Mouse (Mus musculus): Measurements from ENCODE around the gene Rasip1. TPM values are rescaled to one million over a fixed set of nuclear protein-coding genes. Genes with fewer than 3 reads are reported as not detected.

Gene Rasip1
- polyA plus RNA-seq, 1 experiment from 2014 or later = 16.7 TPM

DNA sequence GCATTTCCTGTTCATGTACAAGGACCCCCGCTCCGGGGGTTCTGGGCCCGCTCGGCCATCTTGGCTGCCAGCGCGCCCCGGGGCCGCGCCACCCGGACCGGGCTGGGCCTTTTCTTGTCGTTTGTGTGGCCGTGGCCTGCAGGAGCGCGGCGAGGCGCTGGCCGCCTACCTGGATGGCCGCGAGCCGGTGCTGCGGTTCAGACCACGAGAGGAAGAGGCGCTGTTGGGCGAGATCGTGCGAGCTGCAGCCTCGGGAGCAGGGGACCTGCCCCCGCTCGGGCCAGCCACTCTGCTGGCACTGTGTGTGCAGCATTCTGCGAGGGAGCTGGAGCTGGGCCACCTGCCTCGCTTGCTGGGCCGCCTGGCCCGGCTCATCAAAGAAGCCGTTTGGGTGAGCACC, 5.2 kb downstream of the Rasip1 start:
- H3K27me3 ChIP-seq (replicated peaks; ENCODE audit: control insufficient read depth, insufficient read depth, low read length) = 0 out of 2 replicates have a peak, but pooled peaks cover 2% of the 10 kb centered on the region
- ATAC-seq = no peak
- H3K9me3 ChIP-seq (ENCODE audit: control insufficient read depth, low read length) = no peaks in the 10 kb centered on the region
- H3K36me3 ChIP-seq (ENCODE audit: control insufficient read depth, insufficient read depth, low read length) = peaks cover 7% of the 10 kb centered on the region
- peak overlapping the region; percentile 53 for H3K4me2 ChIP-seq (ENCODE audit: low read length)
- peak overlapping the region; percentile 22 for H3K4me3 ChIP-seq (ENCODE audit: low read length)
- H3K9ac ChIP-seq (ENCODE audit: low read depth, low read length) = peak overlapping the region; percentile 54
- peaks cover 9% of the 10 kb centered on the region for H3K4me1 ChIP-seq (ENCODE audit: control insufficient read depth, insufficient read depth, low read depth, low read length)
- 18% methylated on average over 35 of the region's 35 CpGs for WGBS
- H3K27ac ChIP-seq (ENCODE audit: low read depth, low read length) = no peak overlapping the region

DNA sequence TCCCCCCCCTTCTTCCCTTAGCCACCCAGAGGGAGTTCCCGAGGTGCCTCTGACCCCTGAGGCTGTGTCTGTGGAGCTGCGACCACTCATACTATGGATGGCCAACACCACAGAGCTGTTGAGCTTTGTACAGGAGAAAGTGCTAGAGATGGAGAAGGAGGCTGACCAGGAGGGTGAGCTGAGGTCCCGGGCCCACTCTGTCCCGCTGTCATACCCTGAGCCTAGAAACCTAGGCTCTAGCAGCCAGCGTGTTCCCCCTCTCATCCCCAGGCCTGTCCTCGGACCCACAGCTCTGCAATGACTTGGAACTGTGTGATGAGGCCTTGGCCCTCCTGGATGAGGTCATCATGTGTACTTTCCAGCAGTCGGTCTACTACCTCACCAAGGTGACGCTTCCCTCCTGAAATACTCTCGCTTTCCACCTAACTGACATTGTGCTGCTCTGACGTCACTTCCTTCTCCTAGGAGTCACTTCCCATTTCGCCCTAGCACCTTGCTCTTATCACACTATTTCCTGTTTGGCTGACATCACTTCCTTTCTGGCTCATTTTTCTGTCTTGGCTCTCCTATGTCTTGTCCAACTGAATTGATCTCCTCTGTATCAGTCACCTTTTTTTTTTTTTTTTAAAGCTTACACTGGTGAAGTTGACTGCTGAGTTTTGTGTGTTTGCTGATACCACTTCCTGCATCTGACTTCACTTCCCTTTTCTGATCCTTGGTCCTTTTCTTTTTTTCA, 7.8 kb downstream of the Rasip1 start:
- Histone ChIP-seq H3K4me3 (ENCODE audit: low read length) (no peak overlapping the region), H3K36me3 (ENCODE audit: control insufficient read depth, insufficient read depth, low read length) (peaks cover 7% of the 10 kb centered on the region), H3K4me1 (ENCODE audit: control insufficient read depth, insufficient read depth, low read depth, low read length) (peaks cover 11% of the 10 kb centered on the region), H3K9me3 (ENCODE audit: control insufficient read depth, low read length) (no peaks in the 10 kb centered on the region), H3K9ac (ENCODE audit: low read depth, low read length) (no peak overlapping the region), H3K27ac (ENCODE audit: low read depth, low read length) (no peak overlapping the region), H3K4me2 (ENCODE audit: low read length) (no peak overlapping the region), H3K27me3 (replicated peaks; ENCODE audit: control insufficient read depth, insufficient read depth, low read length) (0 out of 2 replicates have a peak, but pooled peaks cover 2% of the 10 kb centered on the region)
- ATAC-seq = no peak
- WGBS = 88% methylated on average over 11 of the region's 11 CpGs

DNA sequence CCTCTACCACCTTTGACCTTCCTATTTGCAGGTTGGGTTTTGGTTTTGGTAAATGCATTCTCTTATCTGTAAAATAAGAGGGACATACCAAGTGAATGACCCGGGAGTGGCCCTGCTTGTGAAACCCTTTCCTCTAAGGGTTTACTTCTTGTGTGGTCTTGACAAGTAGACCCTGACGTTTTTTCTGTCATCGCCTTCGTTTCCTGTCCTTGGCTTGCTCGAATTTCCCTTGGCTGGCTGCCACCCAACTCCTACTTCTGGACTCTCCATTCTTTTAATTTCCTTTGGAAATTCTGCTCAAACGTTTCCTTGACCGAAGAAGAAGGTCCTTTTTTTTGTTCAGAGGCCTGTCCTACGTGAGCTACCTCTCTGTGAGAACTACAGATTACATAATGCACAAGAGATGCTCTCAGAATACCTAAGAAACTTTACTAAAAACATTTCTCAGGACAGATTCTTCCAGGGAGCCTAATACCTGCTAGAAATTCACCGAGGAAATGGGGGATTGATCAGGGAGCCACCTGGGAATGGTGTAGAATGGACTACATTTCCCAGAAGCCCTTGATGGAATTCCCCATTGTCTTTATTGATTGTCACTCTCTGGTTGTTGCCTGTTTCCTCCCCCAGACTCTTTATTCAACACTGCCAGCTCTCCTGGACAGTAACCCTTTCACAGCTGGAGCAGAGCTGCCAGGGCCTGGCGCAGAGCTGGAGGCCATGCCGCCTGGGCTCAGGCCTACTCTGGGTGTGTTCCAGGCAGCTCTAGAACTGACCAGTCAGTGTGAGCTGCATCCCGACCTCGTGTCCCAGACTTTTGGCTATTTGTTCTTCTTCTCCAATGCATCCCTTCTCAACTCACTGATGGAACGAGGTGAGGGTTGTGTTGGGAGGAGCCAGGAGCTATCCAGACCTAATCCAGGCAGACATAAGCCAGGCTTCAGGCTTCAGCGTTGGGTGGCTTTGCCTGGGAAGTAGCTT, 8.7 kb downstream of the Rasip1 start:
- Histone ChIP-seq H3K4me1 (ENCODE audit: control insufficient read depth, insufficient read depth, low read depth, low read length) (peaks cover 14% of the 10 kb centered on the region), H3K36me3 (ENCODE audit: control insufficient read depth, insufficient read depth, low read length) (peaks cover 7% of the 10 kb centered on the region), H3K27ac (ENCODE audit: low read depth, low read length) (no peak overlapping the region), H3K27me3 (replicated peaks; ENCODE audit: control insufficient read depth, insufficient read depth, low read length) (0 out of 2 replicates have a peak, but pooled peaks cover 2% of the 10 kb centered on the region), H3K4me3 (ENCODE audit: low read length) (no peak overlapping the region), H3K4me2 (ENCODE audit: low read length) (no peak overlapping the region), H3K9ac (ENCODE audit: low read depth, low read length) (no peak overlapping the region), H3K9me3 (ENCODE audit: control insufficient read depth, low read length) (no peaks in the 10 kb centered on the region)
- 83% methylated on average over 15 of the region's 15 CpGs for WGBS
- ATAC-seq = no peak

DNA sequence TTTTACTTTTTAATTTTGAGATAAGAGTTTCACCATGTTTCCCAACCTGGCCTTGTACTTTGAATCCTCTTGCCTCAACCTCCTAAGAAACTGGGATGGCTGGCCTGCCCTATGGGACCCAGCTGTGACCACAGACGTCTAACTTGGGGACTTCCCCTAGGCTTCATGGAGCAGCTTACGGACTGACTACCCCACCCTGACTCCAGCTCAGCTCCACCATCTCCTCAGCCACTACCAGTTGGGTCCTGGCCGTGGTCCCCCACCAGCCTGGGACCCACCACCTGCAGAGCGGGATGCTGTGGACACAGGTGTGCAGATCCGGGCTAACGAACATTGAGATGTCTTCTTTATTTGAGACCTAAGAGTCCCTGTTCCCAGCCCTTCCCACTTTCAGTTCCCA, 10.4 kb downstream of the Rasip1 start:
- no peak for ATAC-seq
- WGBS = 98% methylated on average over 6 of the region's 6 CpGs
- Histone ChIP-seq H3K4me1 (ENCODE audit: control insufficient read depth, insufficient read depth, low read depth, low read length) (peaks cover 15% of the 10 kb centered on the region), H3K9me3 (ENCODE audit: control insufficient read depth, low read length) (no peaks in the 10 kb centered on the region), H3K4me3 (ENCODE audit: low read length) (no peak overlapping the region), H3K27ac (ENCODE audit: low read depth, low read length) (no peak overlapping the region), H3K4me2 (ENCODE audit: low read length) (peak overlapping the region; percentile 68), H3K36me3 (ENCODE audit: control insufficient read depth, insufficient read depth, low read length) (peaks cover 7% of the 10 kb centered on the region), H3K9ac (ENCODE audit: low read depth, low read length) (no peak overlapping the region), H3K27me3 (replicated peaks; ENCODE audit: control insufficient read depth, insufficient read depth, low read length) (no peaks in the 10 kb centered on the region)

DNA sequence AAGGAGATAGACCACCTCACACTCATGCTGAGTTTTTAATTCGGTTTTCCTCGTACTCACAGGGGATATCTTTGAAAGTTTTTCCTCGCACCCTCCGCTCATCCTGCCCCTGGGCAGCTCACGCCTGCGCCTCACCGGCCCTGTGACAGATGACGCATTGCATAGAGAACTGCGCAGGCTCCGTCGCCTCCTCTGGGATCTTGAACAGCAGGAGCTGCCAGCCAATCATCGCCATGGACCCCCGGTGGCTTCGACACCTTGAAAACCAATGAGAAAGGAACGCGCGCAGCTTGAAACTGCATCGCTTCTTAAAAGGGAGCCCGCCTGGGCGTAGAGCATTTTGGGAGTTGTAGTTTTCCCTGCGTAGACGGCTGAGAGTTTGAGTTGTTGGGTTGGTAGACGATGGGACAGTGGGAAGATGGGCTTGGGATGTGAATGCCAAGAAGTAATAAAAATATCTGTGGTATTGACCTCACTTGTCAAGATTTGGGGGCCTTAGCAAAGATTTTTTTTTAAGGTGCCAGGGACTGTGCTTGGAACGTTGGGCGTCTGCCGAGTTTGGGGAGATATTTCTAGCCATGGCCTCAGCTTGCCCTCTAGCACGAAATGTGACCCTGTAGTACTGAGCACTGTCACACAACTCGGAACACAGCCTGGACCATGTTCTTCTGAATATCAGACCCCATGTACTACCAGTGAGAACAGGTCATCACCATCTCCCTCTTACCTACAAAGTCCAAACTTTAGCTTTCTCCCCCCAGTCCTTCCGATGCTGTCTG, 11.5 kb downstream of the Rasip1 start:
- 18% methylated on average over 29 of the region's 29 CpGs for WGBS
- Histone ChIP-seq H3K9ac (ENCODE audit: low read depth, low read length) (peak overlapping the region; percentile 52; the same call in 1 of the 2 replicates), H3K9me3 (ENCODE audit: control insufficient read depth, low read length) (no peaks in the 10 kb centered on the region), H3K4me1 (ENCODE audit: control insufficient read depth, insufficient read depth, low read depth, low read length) (peaks cover 18% of the 10 kb centered on the region), H3K27ac (ENCODE audit: low read depth, low read length) (no peak overlapping the region), H3K4me2 (ENCODE audit: low read length) (peak overlapping the region; percentile 68), H3K4me3 (ENCODE audit: low read length) (peak overlapping the region; percentile 40), H3K36me3 (ENCODE audit: control insufficient read depth, insufficient read depth, low read length) (peaks cover 7% of the 10 kb centered on the region), H3K27me3 (replicated peaks; ENCODE audit: control insufficient read depth, insufficient read depth, low read length) (no peaks in the 10 kb centered on the region)
- ATAC-seq = peak; percentile 89

DNA sequence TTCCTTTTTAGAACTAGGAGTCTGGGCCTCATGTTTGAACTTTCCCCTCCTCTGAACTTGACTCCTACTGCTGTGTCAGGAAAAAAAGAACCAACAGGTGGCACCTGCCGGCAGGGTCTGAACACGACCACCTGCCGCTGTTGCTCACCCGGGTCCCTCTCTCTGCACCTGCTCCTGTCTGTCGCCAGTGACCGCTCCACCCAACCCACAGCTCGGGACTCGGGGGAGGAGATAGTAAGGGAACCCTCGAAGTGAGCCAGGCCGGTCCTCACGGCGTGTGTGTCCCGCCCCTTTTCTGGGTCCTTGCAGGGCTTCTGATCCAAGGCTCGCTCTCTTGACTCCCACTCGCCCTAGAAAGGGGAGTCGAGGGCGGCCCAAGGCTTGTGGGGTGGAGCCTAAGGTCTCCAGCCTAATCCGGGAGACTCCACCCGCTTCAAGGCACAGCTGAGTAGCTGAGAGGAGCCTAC, 12.3 kb downstream of the Rasip1 start, which contains the start of gene Mamstr:
Gene Mamstr, plus strand, starts transcription at position 417 of the 467 bp plus-strand sequence.
- Histone ChIP-seq H3K9me3 (ENCODE audit: control insufficient read depth, low read length) (no peaks in the 10 kb centered on the region), H3K4me3 (ENCODE audit: low read length) (no peak within 1 kb of the TSS), H3K27me3 (replicated peaks; ENCODE audit: control insufficient read depth, insufficient read depth, low read length) (no peaks in the 10 kb centered on the region), H3K27ac (ENCODE audit: low read depth, low read length) (no peak within 1 kb of the TSS), H3K4me1 (ENCODE audit: control insufficient read depth, insufficient read depth, low read depth, low read length) (peaks cover 18% of the 10 kb centered on the region), H3K9ac (ENCODE audit: low read depth, low read length) (no peak within 1 kb of the TSS), H3K36me3 (ENCODE audit: control insufficient read depth, insufficient read depth, low read length) (peaks cover 7% of the 10 kb centered on the region), H3K4me2 (ENCODE audit: low read length) (no peak within 1 kb of the TSS)
- WGBS = 23% methylated on average over 19 of the region's 19 CpGs
- ATAC-seq = no peak

DNA sequence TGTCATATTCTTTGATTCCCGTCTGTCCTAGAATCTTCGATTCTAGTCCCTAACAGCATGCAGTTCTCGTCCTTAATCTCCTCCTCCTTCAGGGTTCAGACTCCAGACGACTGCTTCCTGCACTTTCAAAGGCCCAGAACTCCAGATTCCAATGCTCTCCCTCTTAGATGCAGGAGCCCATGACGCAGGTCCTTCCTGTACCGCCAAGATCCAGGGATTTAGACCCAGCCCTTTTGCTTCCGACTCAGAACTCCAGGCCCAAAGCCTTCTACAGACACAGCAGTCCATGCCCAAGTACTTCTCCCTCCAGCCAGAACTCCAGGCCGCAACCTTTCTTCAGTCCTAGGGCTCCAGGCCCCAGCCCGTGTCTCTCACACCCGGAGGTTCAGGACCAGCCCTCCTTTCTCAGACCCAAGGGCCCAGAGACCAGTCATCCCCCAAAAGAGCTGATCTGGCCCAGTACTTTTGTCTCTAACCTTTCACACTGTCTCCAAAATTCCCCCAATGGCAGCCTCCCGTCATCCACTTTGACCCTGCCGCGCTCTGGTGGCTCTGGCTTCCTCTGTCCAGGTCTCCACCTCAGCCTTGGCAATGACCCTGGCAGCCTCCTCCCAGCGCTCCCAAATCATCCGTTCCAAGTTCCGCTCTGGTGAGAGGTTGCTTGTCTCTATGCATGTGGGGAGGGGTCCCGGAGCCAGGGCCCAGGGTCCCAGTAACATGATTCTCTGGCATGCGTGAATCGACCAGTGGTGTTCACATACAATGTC, 13.1 kb downstream of the Rasip1 start:
- no peaks in the 10 kb centered on the region for H3K9me3 ChIP-seq (ENCODE audit: control insufficient read depth, low read length)
- peaks cover 7% of the 10 kb centered on the region for H3K36me3 ChIP-seq (ENCODE audit: control insufficient read depth, insufficient read depth, low read length)
- no peak for ATAC-seq
- H3K27ac ChIP-seq (ENCODE audit: low read depth, low read length) = no peak overlapping the region
- no peak overlapping the region for H3K4me3 ChIP-seq (ENCODE audit: low read length)
- no peak overlapping the region for H3K9ac ChIP-seq (ENCODE audit: low read depth, low read length)
- H3K27me3 ChIP-seq (replicated peaks; ENCODE audit: control insufficient read depth, insufficient read depth, low read length) = no peaks in the 10 kb centered on the region
- WGBS = 72% methylated on average over 19 of the region's 19 CpGs
- peaks cover 18% of the 10 kb centered on the region for H3K4me1 ChIP-seq (ENCODE audit: control insufficient read depth, insufficient read depth, low read depth, low read length)
- no peak overlapping the region for H3K4me2 ChIP-seq (ENCODE audit: low read length)

DNA sequence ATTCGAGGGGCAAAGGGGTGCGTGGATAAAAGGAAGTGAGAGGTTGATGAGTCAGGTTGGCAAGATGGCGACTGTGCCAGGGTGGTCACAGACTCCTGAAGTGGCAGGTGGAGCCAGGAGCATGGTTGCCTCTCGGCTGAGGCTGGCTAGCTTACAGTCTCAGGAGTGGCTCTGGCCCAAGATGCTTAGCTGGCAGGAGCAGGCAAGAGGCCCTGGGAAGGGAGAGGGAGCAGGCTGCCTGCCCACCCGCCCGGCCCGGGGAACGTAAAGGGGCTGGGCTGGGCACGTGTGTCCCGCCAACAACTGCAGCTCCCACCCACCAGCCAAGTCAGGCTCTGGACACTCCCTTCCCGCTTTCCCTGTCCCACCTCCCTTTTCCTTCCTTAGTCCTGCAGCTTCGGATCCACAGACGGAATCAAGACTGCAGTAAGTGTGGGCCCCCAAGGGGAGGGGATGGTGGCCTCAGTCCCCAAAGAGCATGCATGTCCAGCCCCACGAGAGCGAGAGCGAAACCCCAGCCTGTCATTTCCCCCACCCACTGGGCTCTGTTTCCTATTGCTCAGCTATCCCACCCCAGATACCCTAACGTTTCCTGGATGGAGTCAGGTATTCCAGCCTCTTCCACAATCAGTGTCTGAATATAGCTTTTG, 14.2 kb downstream of the Rasip1 start:
- Histone ChIP-seq H3K9ac (ENCODE audit: low read depth, low read length) (peak overlapping the region; percentile 24; the same call in 1 of the 2 replicates), H3K4me1 (ENCODE audit: control insufficient read depth, insufficient read depth, low read depth, low read length) (peaks cover 18% of the 10 kb centered on the region), H3K27ac (ENCODE audit: low read depth, low read length) (no peak overlapping the region), H3K27me3 (replicated peaks; ENCODE audit: control insufficient read depth, insufficient read depth, low read length) (no peaks in the 10 kb centered on the region), H3K4me3 (ENCODE audit: low read length) (no peak overlapping the region), H3K4me2 (ENCODE audit: low read length) (peak overlapping the region; percentile 20; the same call in 1 of the 2 replicates), H3K9me3 (ENCODE audit: control insufficient read depth, low read length) (no peaks in the 10 kb centered on the region), H3K36me3 (ENCODE audit: control insufficient read depth, insufficient read depth, low read length) (peaks cover 2% of the 10 kb centered on the region)
- WGBS = 62% methylated on average over 13 of the region's 17 CpGs
- ATAC-seq = no peak

Measured in hindbrain, embryonic 16.5 days (tissue).